Mouse (Mus musculus) limb, embryonic 10.5 days (tissue): ENCODE data around the gene Ss18l2. TPM values are rescaled to one million over a fixed set of nuclear protein-coding genes. Genes with fewer than 3 reads are reported as not detected.

ENCODE experiments used
- DNase-seq: peaks from one replicate; pipeline ENCODE4 v3.0.0-alpha.2; 2017; ENCODE audit warnings: low spot score
- H3K27ac ChIP-seq: fragments of 300-500 bp; sonication (generic); 2 replicates; pipeline ENCODE4 v1.5.1; 2016; ENCODE audit warnings: mild to moderate bottlenecking
- H3K27me3 ChIP-seq: fragments of 300-500 bp; sonication (generic); 2 replicates; pipeline ENCODE4 v1.6.1; 2016; ENCODE audit warnings: low read depth, mild to moderate bottlenecking; ENCODE audit not compliant: poor library complexity, severe bottlenecking
- H3K36me3 ChIP-seq: fragments of 300-500 bp; sonication (generic); 2 replicates; pipeline ENCODE4 v1.6.1; 2016; ENCODE audit warnings: mild to moderate bottlenecking, moderate library complexity
- H3K4me1 ChIP-seq: fragments of 300-500 bp; sonication (generic); 2 replicates; pipeline ENCODE4 v1.6.1; 2016
- H3K4me3 ChIP-seq: fragments of 300-500 bp; sonication (generic); 2 replicates; pipeline ENCODE4 v1.5.1; 2016; ENCODE audit warnings: mild to moderate bottlenecking, moderate library complexity
- H3K9me3 ChIP-seq: fragments of 300-500 bp; sonication (generic); replicated peaks from 2 replicates; pipeline ENCODE4 v1.6.1; 2016; ENCODE audit warnings: mild to moderate bottlenecking
- WGBS: fragments of 180-500 bp; shearing (Covaris S2); methylation state at CpG from one replicate; pipeline ENCODE4 v1.1.7; 2016; 5-methylcytosine and 5-hydroxymethylcytosine counted together
- polyA plus RNA-seq: library from polyadenylated mRNA; unstranded; fragments of >200 nt; fragmentation: Nextera tagmentation; extraction: Ambion mirVana; gene quantifications from 2 replicates; pipeline ENCODE4 v1.2.1, GENCODE M21; 2016

The Ss18l2 gene
- polyA plus RNA-seq = 93.9 and 94.8 TPM in 2 replicates

DNA sequence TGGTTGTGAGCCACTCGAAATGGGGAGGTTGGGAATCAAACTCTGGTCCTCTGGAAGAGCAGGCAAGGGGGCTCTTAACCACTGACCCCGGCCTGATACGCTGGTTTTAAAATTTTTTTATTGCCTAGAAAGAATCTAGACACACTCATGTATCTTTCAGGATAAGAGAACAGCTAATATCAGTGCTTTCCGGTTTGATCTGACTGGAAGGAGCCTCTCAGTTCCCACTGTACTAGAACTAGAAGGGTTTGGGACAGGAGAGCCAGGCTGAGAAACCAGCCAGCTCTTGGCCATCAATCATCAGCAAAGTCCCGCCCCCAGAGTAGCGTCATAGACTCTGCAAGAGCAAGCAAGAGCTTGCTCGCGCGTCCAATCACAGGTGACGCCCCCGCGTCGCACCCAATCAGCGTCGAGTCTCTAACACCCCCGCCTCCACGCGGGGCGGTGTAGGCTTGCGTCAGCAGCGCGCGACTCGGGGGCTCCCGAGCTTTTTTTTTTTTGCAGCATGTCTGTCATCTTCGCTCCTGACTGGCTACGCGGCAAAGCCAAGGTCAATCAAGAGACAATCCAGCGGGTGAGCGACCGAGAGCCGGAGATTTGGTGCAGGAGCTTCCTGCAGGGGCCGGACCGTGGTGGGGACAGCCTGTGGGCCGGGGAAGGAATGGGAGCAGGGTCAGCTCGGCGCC is at the start of gene Ss18l2:
TSS of gene Ss18l2 (plus strand) at position 432 of the 686 bp plus-strand sequence.
- Histone ChIP-seq H3K4me3 (peak within 1 kb of the TSS; percentile 96), H3K27ac (peak within 1 kb of the TSS; percentile 89), H3K4me1 (peaks cover 31% of the 10 kb centered on the region), H3K27me3 (no peaks in the 10 kb centered on the region), H3K9me3 (no peaks in the 10 kb centered on the region), H3K36me3 (peaks cover 17% of the 10 kb centered on the region)
- peak; percentile 98 for DNase-seq
- WGBS = 5% methylated on average over 37 of the region's 37 CpGs

DNA sequence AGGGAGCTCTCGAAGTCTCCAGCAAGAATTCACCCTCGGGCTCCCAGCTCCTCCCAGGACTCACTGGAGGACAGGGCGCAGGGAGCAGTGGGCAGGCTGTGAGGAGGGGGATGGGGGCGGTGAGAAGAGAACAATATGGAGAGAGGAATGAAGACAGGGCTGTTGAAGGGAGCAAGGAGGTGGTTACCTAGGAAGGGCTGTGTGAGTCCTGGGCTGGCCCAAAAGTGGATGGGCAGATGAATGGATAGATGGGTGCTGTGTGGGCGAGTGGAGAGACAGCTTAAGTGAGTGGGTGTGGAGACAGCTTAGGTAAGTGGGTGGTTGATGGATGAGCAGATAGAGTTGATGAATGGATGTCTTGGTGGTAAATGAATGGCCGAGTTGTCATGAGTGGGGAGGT is 46.7 kb upstream of the Ss18l2 start:
- no peaks in the 10 kb centered on the region for H3K9me3 ChIP-seq
- H3K27me3 ChIP-seq = peaks cover 34% of the 10 kb centered on the region
- DNase-seq = no peak
- H3K4me3 ChIP-seq = no peak overlapping the region
- H3K36me3 ChIP-seq = no peaks in the 10 kb centered on the region
- WGBS = 81% methylated on average over 6 of the region's 6 CpGs
- no peak overlapping the region for H3K27ac ChIP-seq
- H3K4me1 ChIP-seq = peaks cover 21% of the 10 kb centered on the region

DNA sequence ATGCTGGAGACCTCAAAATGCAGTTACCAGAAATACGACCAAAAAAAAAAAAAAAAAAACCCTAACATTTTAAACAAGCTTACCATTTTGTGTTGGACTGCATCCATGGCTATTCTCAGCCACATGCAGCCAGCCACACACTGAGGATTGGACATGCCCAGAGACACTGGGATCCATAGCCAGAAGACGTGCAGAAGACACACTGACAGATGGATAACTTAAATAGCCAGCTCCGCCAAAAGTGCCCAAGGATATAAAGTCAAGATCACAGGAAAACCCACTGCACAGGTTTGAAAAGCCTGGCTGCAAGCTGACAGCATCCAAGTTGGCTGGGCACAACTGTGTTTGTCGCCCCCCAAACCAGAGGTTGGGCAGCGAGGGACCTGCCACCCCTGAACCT is 46.0 kb upstream of the Ss18l2 start:
- H3K4me3 ChIP-seq = no peak overlapping the region
- H3K9me3 ChIP-seq = no peaks in the 10 kb centered on the region
- H3K4me1 ChIP-seq = peaks cover 27% of the 10 kb centered on the region
- no peak for DNase-seq
- peaks cover 40% of the 10 kb centered on the region for H3K27me3 ChIP-seq
- H3K27ac ChIP-seq = no peak overlapping the region
- H3K36me3 ChIP-seq = no peaks in the 10 kb centered on the region
- 88% methylated on average over 5 of the region's 5 CpGs for WGBS

DNA sequence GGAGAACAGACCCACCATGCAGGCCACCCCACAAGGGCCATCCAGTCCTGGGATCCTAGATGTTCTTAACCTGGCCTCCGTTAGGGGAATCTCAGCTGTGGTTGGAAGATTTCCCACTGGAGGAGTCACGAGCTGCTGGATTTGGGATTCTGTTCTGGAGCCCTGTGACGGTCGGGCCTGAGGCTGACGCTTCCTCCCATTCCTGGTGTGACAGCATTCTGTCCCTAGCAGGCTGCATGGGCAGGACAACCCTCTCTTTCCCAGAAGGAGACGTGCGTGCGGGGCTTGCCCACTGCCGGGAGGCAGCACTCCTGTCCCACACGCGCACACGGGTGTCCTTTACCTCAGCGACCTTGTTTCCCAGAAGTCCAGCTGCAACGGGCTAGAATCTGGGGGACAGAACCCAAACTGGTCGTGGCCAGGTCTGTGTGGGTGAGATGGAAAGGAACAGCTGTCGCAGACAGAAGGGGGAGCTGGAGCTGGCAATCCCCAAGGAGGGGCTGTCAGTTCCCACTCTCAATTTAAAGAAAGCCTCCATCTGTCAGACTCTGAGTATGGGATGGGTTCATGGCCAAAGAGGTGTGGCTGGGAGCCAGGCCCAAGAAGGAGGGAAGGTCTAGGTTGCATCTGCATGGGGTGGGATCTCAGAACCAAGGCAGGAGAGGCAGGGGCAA is 43.0 kb upstream of the Ss18l2 start:
- Histone ChIP-seq H3K4me3 (no peak overlapping the region), H3K9me3 (no peaks in the 10 kb centered on the region), H3K4me1 (peaks cover 44% of the 10 kb centered on the region), H3K36me3 (no peaks in the 10 kb centered on the region), H3K27ac (no peak overlapping the region), H3K27me3 (peaks cover 62% of the 10 kb centered on the region)
- DNase-seq = no peak
- 78% methylated on average over 16 of the region's 16 CpGs for WGBS

DNA sequence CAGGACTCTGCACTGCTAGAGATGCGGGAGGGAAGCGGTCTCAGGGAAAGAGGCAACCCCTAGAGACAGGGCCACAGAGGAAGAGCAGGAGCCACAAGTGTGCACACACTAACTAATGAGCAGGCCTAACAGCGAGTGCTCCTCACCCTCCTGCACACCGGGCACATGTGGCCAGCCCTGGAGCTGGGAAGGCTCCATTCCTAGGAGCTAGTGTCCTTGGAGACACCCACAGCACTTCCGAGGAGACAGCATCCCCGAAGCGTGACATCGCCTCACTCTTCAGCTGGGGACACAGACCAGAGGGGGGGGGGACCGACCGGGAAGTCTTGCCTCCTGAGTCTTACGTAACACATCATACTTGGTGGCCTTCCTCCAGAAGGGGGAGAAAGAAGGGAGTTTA is 42.3 kb upstream of the Ss18l2 start:
- H3K4me1 ChIP-seq = peaks cover 49% of the 10 kb centered on the region
- H3K4me3 ChIP-seq = no peak overlapping the region
- 80% methylated on average over 11 of the region's 11 CpGs for WGBS

DNA sequence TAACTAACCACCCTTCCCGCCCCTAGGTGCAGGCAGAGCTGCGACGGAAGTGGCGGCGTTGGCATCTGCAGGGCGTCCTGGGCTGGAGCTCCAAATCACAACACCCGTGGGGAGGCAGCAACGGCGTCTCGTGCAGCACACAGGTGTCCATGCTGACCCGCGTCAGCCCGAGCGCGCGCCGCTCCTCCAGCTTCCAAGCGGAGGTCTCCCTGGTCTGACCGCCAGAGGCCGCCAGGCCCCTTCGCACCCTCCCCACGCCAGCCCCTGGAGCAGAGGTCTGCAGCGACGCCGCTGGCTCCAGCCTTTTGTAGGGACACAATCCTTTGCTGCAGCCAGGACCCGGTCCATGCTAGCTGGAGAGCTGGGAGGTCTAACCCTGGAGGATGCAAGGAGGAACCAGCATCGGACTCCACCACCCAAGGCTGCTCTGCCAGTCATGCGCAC is 40.8 kb upstream of the Ss18l2 start:
- peak overlapping the region; percentile 46 for H3K4me3 ChIP-seq
- H3K27ac ChIP-seq = peak overlapping the region; percentile 66
- H3K36me3 ChIP-seq = no peaks in the 10 kb centered on the region
- H3K4me1 ChIP-seq = peaks cover 54% of the 10 kb centered on the region
- DNase-seq = peak; percentile 86
- whole genome bisulfite sequencing = 1% methylated on average over 28 of the region's 28 CpGs
- no peaks in the 10 kb centered on the region for H3K9me3 ChIP-seq
- peaks cover 62% of the 10 kb centered on the region for H3K27me3 ChIP-seq

More for the DNA sequence above, 42.3 kb upstream of the Ss18l2 start:
- no peak for DNase-seq
- no peaks in the 10 kb centered on the region for H3K36me3 ChIP-seq
- peaks cover 62% of the 10 kb centered on the region for H3K27me3 ChIP-seq
- H3K9me3 ChIP-seq = no peaks in the 10 kb centered on the region
- H3K27ac ChIP-seq = 0 out of 2 replicates have a peak overlapping the region, but pooled peaks have one; percentile 25

DNA sequence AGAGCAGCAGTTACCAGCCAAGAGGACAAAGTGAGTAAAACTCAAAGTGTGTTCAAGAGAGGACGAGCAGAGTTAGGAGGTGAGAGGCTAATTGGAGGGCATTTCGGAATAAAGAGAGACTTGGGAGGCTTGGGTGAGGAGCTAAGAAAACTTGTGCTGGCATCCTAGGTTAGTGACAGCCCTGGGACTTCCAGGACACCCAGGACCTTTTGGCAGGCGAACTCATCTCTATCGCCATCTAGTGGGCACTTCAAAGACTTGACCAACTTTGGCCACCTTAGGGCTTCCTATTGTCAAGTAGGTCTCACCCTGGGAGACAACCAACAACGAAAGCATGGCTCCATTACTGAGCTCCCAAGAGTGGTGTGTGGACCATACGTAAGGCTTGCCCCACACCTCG is 38.8 kb upstream of the Ss18l2 start:
- Histone ChIP-seq H3K27ac (no peak overlapping the region), H3K4me3 (no peak overlapping the region), H3K36me3 (no peaks in the 10 kb centered on the region), H3K9me3 (no peaks in the 10 kb centered on the region), H3K4me1 (peaks cover 50% of the 10 kb centered on the region), H3K27me3 (peaks cover 49% of the 10 kb centered on the region)
- peak; percentile 57 for DNase-seq
- WGBS = 26% methylated on average over 7 of the region's 7 CpGs

DNA sequence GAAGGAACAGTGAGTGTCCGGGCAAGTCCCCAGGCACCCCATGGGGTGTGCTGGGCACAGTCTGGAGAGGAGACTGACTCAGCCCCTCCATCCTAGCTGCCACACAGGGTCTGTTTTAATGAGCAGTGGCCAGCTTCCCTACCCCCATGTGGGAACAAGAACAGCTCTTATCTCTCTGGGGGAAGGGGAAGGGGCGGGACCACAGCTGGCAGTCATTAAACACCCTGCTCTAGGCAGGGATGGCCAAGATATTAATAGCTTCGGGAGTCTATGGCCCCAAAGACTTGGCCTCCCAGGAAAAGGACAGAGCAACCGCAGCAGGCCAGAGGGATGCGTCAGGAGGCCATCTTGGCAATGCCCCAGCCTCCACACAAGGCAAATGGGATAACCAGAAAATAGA is 37.8 kb upstream of the Ss18l2 start:
- no peak for DNase-seq
- 59% methylated on average over 5 of the region's 5 CpGs for WGBS

DNA sequence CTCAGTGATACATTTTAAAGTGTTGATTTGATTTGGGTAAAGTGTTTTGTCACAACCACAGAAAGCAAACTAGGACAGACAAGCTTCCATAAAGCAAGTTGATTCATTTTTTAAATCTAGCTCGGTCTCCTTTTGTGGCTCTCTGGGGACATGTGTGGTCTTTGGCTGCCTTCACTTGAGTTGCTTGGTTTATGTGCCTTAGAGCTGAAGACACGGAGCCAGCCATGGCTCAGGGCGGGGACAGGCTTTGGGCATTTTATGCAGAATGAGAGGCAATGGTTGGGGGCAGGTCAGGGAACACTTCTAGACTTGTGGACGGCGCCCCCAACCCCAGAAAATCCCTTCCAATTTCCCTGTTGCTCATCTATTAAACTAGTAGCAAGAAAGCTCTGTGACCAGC is 36.4 kb upstream of the Ss18l2 start:
- H3K27ac ChIP-seq = no peak overlapping the region
- H3K36me3 ChIP-seq = no peaks in the 10 kb centered on the region
- peaks cover 26% of the 10 kb centered on the region for H3K27me3 ChIP-seq
- WGBS = 92% methylated on average over 5 of the region's 5 CpGs
- no peak for DNase-seq
- peaks cover 37% of the 10 kb centered on the region for H3K4me1 ChIP-seq
- no peak overlapping the region for H3K4me3 ChIP-seq
- no peaks in the 10 kb centered on the region for H3K9me3 ChIP-seq

More for the DNA sequence above, 37.8 kb upstream of the Ss18l2 start:
- Histone ChIP-seq H3K27me3 (peaks cover 40% of the 10 kb centered on the region), H3K4me3 (no peak overlapping the region), H3K9me3 (no peaks in the 10 kb centered on the region), H3K4me1 (peaks cover 40% of the 10 kb centered on the region), H3K36me3 (no peaks in the 10 kb centered on the region), H3K27ac (no peak overlapping the region; the same call in 1 of the 2 replicates)

DNA sequence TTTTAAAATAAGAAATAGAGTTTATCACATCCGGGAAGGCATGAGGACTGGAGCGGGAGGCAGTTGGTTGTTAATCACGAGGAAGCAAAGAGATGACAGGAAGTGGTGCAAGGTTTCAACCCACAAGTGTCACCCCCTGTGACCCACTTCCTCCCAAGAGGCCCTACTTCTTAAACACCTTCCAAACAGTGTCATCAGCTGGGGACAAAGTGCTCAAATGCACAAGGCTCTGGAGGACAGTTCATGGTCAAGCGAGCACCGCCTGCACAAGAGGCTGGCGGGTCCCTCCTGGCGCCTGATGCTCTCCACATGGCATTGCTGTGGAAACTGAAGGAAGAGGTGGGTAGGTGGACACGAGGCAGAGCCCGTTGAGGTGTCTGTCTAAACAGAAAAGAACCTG is 35.1 kb upstream of the Ss18l2 start:
- DNase-seq = no peak
- H3K9me3 ChIP-seq = no peaks in the 10 kb centered on the region
- no peaks in the 10 kb centered on the region for H3K36me3 ChIP-seq
- H3K27ac ChIP-seq = no peak overlapping the region
- H3K4me1 ChIP-seq = peaks cover 25% of the 10 kb centered on the region
- H3K4me3 ChIP-seq = no peak overlapping the region
- WGBS = 86% methylated on average over 9 of the region's 9 CpGs
- H3K27me3 ChIP-seq = peaks cover 13% of the 10 kb centered on the region

DNA sequence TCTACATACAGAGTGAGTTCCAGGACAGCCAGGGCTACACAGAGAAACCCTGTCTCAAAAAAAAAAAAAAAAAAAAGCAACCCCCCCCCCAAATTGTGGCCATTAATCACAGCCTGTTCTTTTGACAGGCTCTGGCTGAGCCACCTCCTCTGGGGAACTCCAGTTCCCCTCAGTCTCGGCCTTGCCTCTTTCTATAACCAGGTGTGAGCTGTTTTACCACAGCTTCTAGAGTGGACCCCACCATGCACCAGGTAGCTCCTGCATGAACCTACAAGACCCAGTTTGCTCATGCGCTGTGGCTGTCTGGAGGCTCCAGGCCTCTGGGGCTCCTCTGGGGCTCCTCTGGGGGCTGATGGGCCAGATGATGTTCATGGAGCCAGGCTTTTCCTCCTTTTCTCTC is 34.6 kb upstream of the Ss18l2 start:
- 92% methylated on average over 2 of the region's 2 CpGs for WGBS
- no peaks in the 10 kb centered on the region for H3K9me3 ChIP-seq
- H3K36me3 ChIP-seq = no peaks in the 10 kb centered on the region
- H3K4me1 ChIP-seq = peaks cover 21% of the 10 kb centered on the region
- no peak overlapping the region for H3K27ac ChIP-seq
- no peak overlapping the region for H3K4me3 ChIP-seq
- peaks cover 7% of the 10 kb centered on the region for H3K27me3 ChIP-seq
- DNase-seq = no peak

DNA sequence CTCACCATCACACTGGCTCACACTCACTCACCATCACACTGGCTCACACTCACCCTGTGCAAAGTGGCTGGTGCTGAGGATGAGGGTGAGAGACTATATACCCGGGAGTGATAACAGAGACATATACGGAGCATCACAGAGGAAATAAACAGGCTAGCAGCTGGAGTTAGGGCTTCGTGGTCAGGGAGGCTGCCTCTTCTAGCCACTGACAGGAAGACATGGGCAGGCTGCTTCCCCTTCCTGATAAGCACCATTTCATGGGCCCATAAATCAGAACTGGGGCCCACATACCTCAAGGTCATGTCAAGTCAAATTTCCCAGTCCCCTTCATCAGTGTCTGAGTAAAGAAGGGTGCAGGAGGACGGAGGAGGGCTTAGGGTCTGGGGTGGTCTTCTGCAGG is 33.1 kb upstream of the Ss18l2 start:
- no peak overlapping the region for H3K4me3 ChIP-seq
- no peaks in the 10 kb centered on the region for H3K9me3 ChIP-seq
- no peak for DNase-seq
- H3K27ac ChIP-seq = no peak overlapping the region
- peaks cover 5% of the 10 kb centered on the region for H3K36me3 ChIP-seq
- H3K4me1 ChIP-seq = peaks cover 17% of the 10 kb centered on the region
- H3K27me3 ChIP-seq = peaks cover 8% of the 10 kb centered on the region; the same call in 1 of the 2 replicates
- whole genome bisulfite sequencing = 69% methylated on average over 4 of the region's 4 CpGs

DNA sequence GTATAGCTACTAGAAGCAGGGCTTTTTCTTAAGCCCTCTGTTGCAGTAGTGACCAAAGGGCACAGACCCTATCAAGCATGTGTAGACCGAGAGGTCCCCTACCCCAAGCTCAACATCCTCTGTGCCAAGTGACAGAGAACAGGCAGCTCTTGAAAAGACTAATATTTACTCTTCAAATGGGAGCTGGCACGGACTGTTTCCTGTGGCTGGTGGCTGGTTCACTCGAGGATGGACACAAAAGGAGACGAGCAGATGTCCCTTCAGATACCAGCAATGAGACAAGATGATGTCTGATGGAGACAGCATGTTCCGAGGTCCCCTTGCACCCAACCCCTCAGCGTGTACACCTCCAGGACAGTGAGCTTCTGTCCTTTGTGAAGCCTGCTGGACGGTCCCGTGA is 32.7 kb upstream of the Ss18l2 start:
- Histone ChIP-seq H3K27me3 (peaks cover 12% of the 10 kb centered on the region; the same call in 1 of the 2 replicates), H3K36me3 (peaks cover 9% of the 10 kb centered on the region), H3K4me1 (peaks cover 13% of the 10 kb centered on the region), H3K9me3 (no peaks in the 10 kb centered on the region), H3K4me3 (no peak overlapping the region), H3K27ac (no peak overlapping the region)
- WGBS = 84% methylated on average over 8 of the region's 8 CpGs
- no peak for DNase-seq
